Mouse (Mus musculus) midbrain, embryonic 11.5 days (tissue): ENCODE results near the gene Prrc2a. TPM values are rescaled to one million over a fixed set of nuclear protein-coding genes. Genes with fewer than 3 reads are reported as not detected.

Source experiments
- microRNA-seq: library from miRNA; unstranded; fragments of <30 nt; microRNA quantifications from one replicate; pipeline ENCODE4, GENCODE M21; 2017
- polyA plus RNA-seq: library from polyadenylated mRNA; unstranded; fragments of >200 nt; fragmentation: Nextera tagmentation; extraction: Ambion mirVana; gene quantifications from 2 replicates; pipeline ENCODE4 v1.2.1, GENCODE M21; 2014

Gene Prrc2a
- polyA plus RNA-seq, 1 experiment from 2014 or later, result 153 TPM

Small RNAs within 50 kb of the gene (microRNA-seq; reads per million reads assigned to microRNA genes)
- not detected for gene Mir6973a
- not detected for gene Mir6974

Other genes starting within 250 kb of the Prrc2a start
- gene Neu1, start 233.6 kb downstream of the Prrc2a start, polyA plus RNA-seq, result 11.0 and 12.3 TPM in 2 replicates
- 0.08 and 0.26 TPM in 2 replicates for gene Hspa1b, start 205.7 kb downstream of the Prrc2a start, polyA plus RNA-seq
- not detected in 2 replicates for gene Gm20481, start 195.0 kb downstream of the Prrc2a start, polyA plus RNA-seq
- gene Hspa1a, start 192.7 kb downstream of the Prrc2a start, polyA plus RNA-seq, result 0.59 and 1.2 TPM in 2 replicates
- gene Hspa1l, start 192.2 kb downstream of the Prrc2a start, polyA plus RNA-seq, result 1.4 and 2.0 TPM in 2 replicates
- 213 and 234 TPM in 2 replicates for gene Lsm2, start 183.0 kb downstream of the Prrc2a start, polyA plus RNA-seq
- 76.1 and 81.2 TPM in 2 replicates for gene Vars, start 163.9 kb downstream of the Prrc2a start, polyA plus RNA-seq
- gene Vwa7, start 148.3 kb downstream of the Prrc2a start, polyA plus RNA-seq, result 0.07 TPM in 1 of 2 replicates, not detected in the other
- gene Sapcd1, start 136.9 kb downstream of the Prrc2a start, polyA plus RNA-seq, result 5.3 and 7.3 TPM in 2 replicates
- 5.0 and 5.2 TPM in 2 replicates for gene Msh5, start 118.2 kb downstream of the Prrc2a start, polyA plus RNA-seq
- 73.8 and 83.9 TPM in 2 replicates for gene Clic1, start 114.9 kb downstream of the Prrc2a start, polyA plus RNA-seq
- gene Ddah2, start 105.9 kb downstream of the Prrc2a start, polyA plus RNA-seq, result 614 and 653 TPM in 2 replicates
- not detected in 2 replicates for gene Ly6g6c, start 99.5 kb downstream of the Prrc2a start, polyA plus RNA-seq
- 0.76 and 0.89 TPM in 2 replicates for gene Mpig6b, start 98.7 kb downstream of the Prrc2a start, polyA plus RNA-seq
- not detected in 2 replicates for gene Ly6g6e, start 88.0 kb downstream of the Prrc2a start, polyA plus RNA-seq
- 0.97 and 1.5 TPM in 2 replicates for gene Ly6g6d, start 86.8 kb downstream of the Prrc2a start, polyA plus RNA-seq
- gene Ly6g6f, start 79.3 kb downstream of the Prrc2a start, polyA plus RNA-seq, result 0.28 and 0.74 TPM in 2 replicates
- gene Abhd16a, start 75.6 kb downstream of the Prrc2a start, polyA plus RNA-seq, result 40.5 and 45.2 TPM in 2 replicates
- gene Ly6g5c, start 56.6 kb downstream of the Prrc2a start, polyA plus RNA-seq, result not detected in 2 replicates
- 0.86 and 1.2 TPM in 2 replicates for gene Ly6g5b, start 49.5 kb downstream of the Prrc2a start, polyA plus RNA-seq
- 24.4 and 26.3 TPM in 2 replicates for gene Gpank1, start 43.4 kb downstream of the Prrc2a start, polyA plus RNA-seq
- 293 and 299 TPM in 2 replicates for gene Csnk2b, start 42.8 kb downstream of the Prrc2a start, polyA plus RNA-seq
- 7.1 and 8.1 TPM in 2 replicates for gene D17H6S53E, start 38.5 kb downstream of the Prrc2a start, polyA plus RNA-seq
- gene Apom, start 32.8 kb downstream of the Prrc2a start, polyA plus RNA-seq, result 0.37 and 0.45 TPM in 2 replicates
- 96.0 and 104 TPM in 2 replicates for gene Bag6, start 29.7 kb downstream of the Prrc2a start, polyA plus RNA-seq
- 7.8 and 8.4 TPM in 2 replicates for gene Aif1, start 11.2 kb upstream of the Prrc2a start, polyA plus RNA-seq
- gene Lst1, start 23.5 kb upstream of the Prrc2a start, polyA plus RNA-seq, result 7.8 and 10.2 TPM in 2 replicates
- gene Ltb, start 29.5 kb upstream of the Prrc2a start, polyA plus RNA-seq, result 0.41 TPM in 1 of 2 replicates, not detected in the other
- gene Tnf, start 37.1 kb upstream of the Prrc2a start, polyA plus RNA-seq, result 0.26 TPM in 1 of 2 replicates, not detected in the other
- gene Lta, start 40.5 kb upstream of the Prrc2a start, polyA plus RNA-seq, result not detected in 2 replicates
- not detected in 2 replicates for gene Gm16181, start 55.9 kb upstream of the Prrc2a start, polyA plus RNA-seq
- gene Atp6v1g2, start 68.8 kb upstream of the Prrc2a start, polyA plus RNA-seq, result 17.0 and 17.8 TPM in 2 replicates
- gene Nfkbil1, start 70.9 kb upstream of the Prrc2a start, polyA plus RNA-seq, result 3.3 and 4.4 TPM in 2 replicates
- gene Ddx39b, start 76.8 kb upstream of the Prrc2a start, polyA plus RNA-seq, result 649 and 657 TPM in 2 replicates
- gene H2-D1, start 97.8 kb upstream of the Prrc2a start, polyA plus RNA-seq, result 42.2 and 45.9 TPM in 2 replicates
- gene H2-Q1, start 155.5 kb upstream of the Prrc2a start, polyA plus RNA-seq, result not detected in 2 replicates
- 0.22 and 0.34 TPM in 2 replicates for gene H2-Q2, start 177.3 kb upstream of the Prrc2a start, polyA plus RNA-seq
- 1.9 and 2.5 TPM in 2 replicates for gene H2-Q4, start 214.7 kb upstream of the Prrc2a start, polyA plus RNA-seq